Mouse (Mus musculus): ENCODE measurements around the gene Mettl26. TPM values are rescaled to one million over a fixed set of nuclear protein-coding genes. Genes with fewer than 3 reads are reported as not detected.

Gene Mettl26
- total RNA-seq, 2 experiments from 2014 or later, result 80.4 to 81.3 TPM

GRCm38 (mm10) chr17:25836397-25837075 is 38.3 kb upstream of the Mettl26 start:
- DNase-seq (ENCODE audit: low spot score in 2 of 2), result no peak

GRCm38 (mm10) chr17:25837076-25837410 is 37.8 kb upstream of the Mettl26 start, which contains the start of gene Rhbdl1:
Rhbdl1 (minus strand) TSS chr17:25837295.
- DNase-seq (ENCODE audit: low spot score in 2 of 2), result peak; percentile 54 to 65

- DNase-seq (ENCODE audit: low spot score in 2 of 2), result no peak
These were observed 37.3 kb upstream of the Mettl26 start for GRCm38 (mm10) chr17:25837533-25837932.

GRCm38 (mm10) chr17:25838904-25839303 is 36.0 kb upstream of the Mettl26 start:
- DNase-seq (ENCODE audit: low spot score in 2 of 2), result no peak

- DNase-seq (ENCODE audit: low spot score in 2 of 2), result no peak
These were observed 35.2 kb upstream of the Mettl26 start for GRCm38 (mm10) chr17:25839455-25840235.

GRCm38 (mm10) chr17:25840519-25840918 is 34.4 kb upstream of the Mettl26 start:
- DNase-seq (ENCODE audit: low spot score in 2 of 2), result no peak

GRCm38 (mm10) chr17:25841117-25841880 is 33.6 kb upstream of the Mettl26 start, which contains the start of gene Gm20683:
Gm20683 (minus strand) TSS chr17:25841763.
- DNase-seq (ENCODE audit: low spot score in 2 of 2), result no peak

GRCm38 (mm10) chr17:25842509-25842908 is 32.4 kb upstream of the Mettl26 start:
- no peak for DNase-seq (ENCODE audit: low spot score in 2 of 2)

- DNase-seq (ENCODE audit: low spot score in 2 of 2), result no peak
These were observed 31.8 kb upstream of the Mettl26 start for GRCm38 (mm10) chr17:25843122-25843521.

- no peak for DNase-seq (ENCODE audit: low spot score in 2 of 2)
These were observed 31.1 kb upstream of the Mettl26 start for GRCm38 (mm10) chr17:25843636-25844395.

- DNase-seq (ENCODE audit: low spot score in 2 of 2), result peak; percentile 74 to 89
These were observed 30.4 kb upstream of the Mettl26 start, which contains the start of gene Rhot2 for GRCm38 (mm10) chr17:25844396-25844901. Rhot2 (minus strand) TSS chr17:25844851.

GRCm38 (mm10) chr17:25860229-25860628 is 14.6 kb upstream of the Mettl26 start:
- DNase-seq (ENCODE audit: low spot score in 2 of 2), result no peak

- DNase-seq (ENCODE audit: low spot score in 2 of 2), result peak; percentile 77 to 83
These were observed 13.8 kb upstream of the Mettl26 start, which contains the start of gene Wdr90 for GRCm38 (mm10) chr17:25860832-25861703. Wdr90 (minus strand) TSS chr17:25861501.

- DNase-seq (ENCODE audit: low spot score in 2 of 2), result no peak
These were observed 12.9 kb upstream of the Mettl26 start for GRCm38 (mm10) chr17:25861704-25862612.

GRCm38 (mm10) chr17:25863681-25864080 is 11.2 kb upstream of the Mettl26 start:
- no peak for DNase-seq (ENCODE audit: low spot score in 2 of 2)

- DNase-seq (ENCODE audit: low spot score in 2 of 2), result no peak
These were observed 10.6 kb upstream of the Mettl26 start for GRCm38 (mm10) chr17:25864311-25864710.

GRCm38 (mm10) chr17:25865288-25865687 is 9.6 kb upstream of the Mettl26 start:
- DNase-seq (ENCODE audit: low spot score in 2 of 2), result no peak

GRCm38 (mm10) chr17:25866172-25866571 is 8.7 kb upstream of the Mettl26 start:
- DNase-seq (ENCODE audit: low spot score in 2 of 2), result no peak

GRCm38 (mm10) chr17:25867509-25867835 is 7.4 kb upstream of the Mettl26 start:
- DNase-seq (ENCODE audit: low spot score in 2 of 2), result no peak
